21 mouse cellular contexts compared by ENCODE assay signal in the genomic region with DNA sequence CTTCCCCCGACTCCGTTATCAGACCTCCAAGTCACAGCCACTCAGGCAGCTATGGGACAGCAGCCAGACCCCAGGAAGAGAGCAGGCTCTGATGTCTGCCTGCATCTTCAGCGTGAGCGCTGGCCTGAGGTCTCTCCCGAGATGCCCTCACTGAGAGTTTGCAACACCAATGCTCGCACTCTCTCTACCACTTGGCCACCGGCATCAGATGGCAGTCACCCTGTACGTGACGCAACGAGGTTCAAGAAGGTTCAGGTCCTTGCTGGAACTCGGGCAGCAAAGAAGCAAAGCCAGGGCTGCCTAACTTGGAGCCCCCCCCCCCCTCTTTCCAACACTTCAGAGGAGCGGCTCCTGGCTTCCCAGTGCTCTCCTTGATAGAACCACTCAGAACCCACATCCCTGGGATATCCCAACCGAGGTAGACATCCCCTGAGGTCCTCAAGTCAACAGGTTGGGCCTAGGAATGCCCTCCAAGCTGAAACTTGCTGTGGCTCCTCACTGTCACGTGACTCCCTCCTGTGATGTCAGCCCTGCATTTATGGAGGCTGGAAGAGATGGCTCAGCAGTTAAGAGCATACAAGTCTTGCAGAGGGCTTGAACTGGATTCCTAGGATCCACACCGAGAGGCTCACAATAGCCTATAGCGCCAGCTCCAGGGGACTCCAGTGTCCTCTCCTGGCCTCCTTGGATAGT.
DNase-seq lines count a peak whose midpoint lies in the region; ATAC-seq and TF ChIP-seq lines count a peak whose summit lies in the region.
"Had no signal": no experiment of that assay in that cellular context is flagged by ENCODE, and none has a peak within 500 bp of the region (broad histone marks: within the 10 kb centered on the region; RNA-seq: fewer than 3 reads in every experiment).

No protein-coding gene starts in this region.

- in situ Hi-C loops in CH12.LX (cut with MboI; ENCODE audit: low pct_ligation_motif_present, low pct_unique_long_range_greater_than_20kb, low sequenced_read_pairs) = no loop called here

- no peaks in the 10 kb centered on the region for H3K79me2 ChIP-seq in CH12.LX (replicated peaks; ENCODE audit: control insufficient read depth, extremely low read depth, insufficient read depth, poor library complexity, severe bottlenecking)

- H3K9me3 ChIP-seq in CH12.LX (replicated peaks; ENCODE audit: low read length) = no peaks in the 10 kb centered on the region
- H3K9me3 ChIP-seq: forebrain, embryonic 15.5 days; kidney, embryonic 15.5 days; limb, embryonic 13.5 days; midbrain, embryonic 10.5 days had no signal

- 0 out of 2 replicates have a peak, but pooled peaks cover under 1% of the 10 kb centered on the region for H3K4me1 ChIP-seq in lung, adult 2 months (ENCODE audit: control insufficient read depth, insufficient read depth, low read length)
- H3K4me1 ChIP-seq in CH12.LX (ENCODE audit: control insufficient read depth in 1 of 2, insufficient read depth in 2 of 2) = no peaks in the 10 kb centered on the region
- H3K4me1 ChIP-seq: forebrain, embryonic 15.5 days had no signal

- no peaks in the 10 kb centered on the region for H3K36me3 ChIP-seq in CH12.LX (replicated peaks in 1 of 2; ENCODE audit: control insufficient read depth in 1 of 2, insufficient read depth in 1 of 2, low read length in 1 of 2)
- H3K36me3 ChIP-seq: forebrain, embryonic 15.5 days; kidney, embryonic 15.5 days; limb, embryonic 13.5 days; midbrain, embryonic 10.5 days had no signal

- no peak for TF ChIP-seq RAD21 in CH12.LX (IDR thresholded peaks at IDR 0.05; ENCODE audit: low read depth, low read length)

- no peak overlapping the region for H3K4me3 ChIP-seq in lung, adult 2 months (replicated peaks; ENCODE audit: extremely low read depth, low read depth, low read length)
- H3K4me3 ChIP-seq in CH12.LX (replicated peaks in 1 of 3; ENCODE audit: low read depth in 2 of 3, low read length in 2 of 3, poor library complexity in 1 of 3) = no peak overlapping the region
- H3K4me3 ChIP-seq: forebrain, embryonic 15.5 days; kidney, embryonic 15.5 days; limb, embryonic 13.5 days; midbrain, embryonic 10.5 days had no signal

- dilution Hi-C loops in CH12.LX (cut with MboI; ENCODE audit: extremely low pct_ligation_motif_present, extremely low pct_unique_long_range_greater_than_20kb, low sequenced_read_pairs) = no loop called here

- peaks cover 84% of the 10 kb centered on the region for H3K27me3 ChIP-seq in CH12.LX (replicated peaks)
- H3K27me3 ChIP-seq: forebrain, embryonic 15.5 days had no signal

- no peak for TF ChIP-seq CTCF in lung, adult 2 months (IDR thresholded peaks at IDR 0.05; ENCODE audit: insufficient read depth, low read length)
- no peak for TF ChIP-seq CTCF in CH12.LX (conservative IDR thresholded peaks at IDR 0.05 in 1 of 2, IDR thresholded peaks at IDR 0.05 in 1 of 2; ENCODE audit: low read depth in 2 of 2, low read length in 2 of 2)

- intact Hi-C loops in heart, postnatal 10 days (cut with DNase I) = no loop called here

- no peak overlapping the region for H3K27ac ChIP-seq in CH12.LX (ENCODE audit: insufficient read depth, low read depth)
- H3K27ac ChIP-seq: forebrain, embryonic 15.5 days; hindbrain, postnatal 0 days; kidney, embryonic 15.5 days; limb, embryonic 13.5 days; liver, embryonic 14.5 days; midbrain, embryonic 10.5 days had no signal

- ATAC-seq in megakaryocyte-erythroid progenitor cell, adult 5-6 weeks (replicated peaks; ENCODE audit: low FRiP score, low TSS enrichment, poor library complexity, severe bottlenecking) = 0 out of 2 replicates have a peak, but pooled peaks have one; percentile 37
- ATAC-seq: forebrain, embryonic 15.5 days; hindbrain, postnatal 0 days; intestine, postnatal 0 days; midbrain, embryonic 16.5 days had no signal

- 65% methylated on average over 16 of the region's 16 CpGs for WGBS in lung, adult 2 months

- TF ChIP-seq EP300 in CH12.LX (IDR thresholded peaks at IDR 0.05; ENCODE audit: low read length) = no peak

- DNase-seq in lung, adult 18-20 months = peak; percentile 31 to 54
- no peak for DNase-seq in lung, adult 2 months
- DNase-seq in CH12.LX (ENCODE audit: extremely low read depth) (no peak), R1 (ENCODE audit: low read depth, low spot score) (peak; percentile 27)
- no peak for DNase-seq in heart, postnatal 10 days
- no peak for DNase-seq in thymus, postnatal 14 days
- DNase-seq: adrenal gland, adult 2 months; B cell, adult 2 months; cerebellum, adult 8-10 months; kidney, postnatal 4 days; lung, postnatal 4 days had no signal

- TF ChIP-seq POLR2A in lung, adult 2 months (IDR thresholded peaks at IDR 0.05; ENCODE audit: borderline replicate concordance, extremely low read depth, low read depth, low read length) = no peak
- TF ChIP-seq POLR2A in CH12.LX (IDR thresholded peaks at IDR 0.05; ENCODE audit: low read depth, low read length) = no peak

- no peak overlapping the region for H3K9ac ChIP-seq in CH12.LX (ENCODE audit: insufficient read depth, low read depth)
- H3K9ac ChIP-seq: forebrain, embryonic 15.5 days; kidney, embryonic 15.5 days; limb, embryonic 13.5 days; liver, embryonic 14.5 days had no signal

- no peak overlapping the region for H3K4me2 ChIP-seq in CH12.LX (ENCODE audit: insufficient read depth, low read depth, poor library complexity, severe bottlenecking)
- H3K4me2 ChIP-seq: forebrain, embryonic 15.5 days; heart, embryonic 11.5 days; kidney, embryonic 15.5 days; limb, embryonic 13.5 days had no signal

TF ChIP-seq in CH12.LX, 34 proteins besides CTCF, POLR2A, EP300 and RAD21:
- TF ChIP-seq JUND (conservative IDR thresholded peaks at IDR 0.05; ENCODE audit: low read depth, low read length) (no peak), USF1 (IDR thresholded peaks at IDR 0.05; ENCODE audit: low read depth, low read length) (peak; percentile 18; the same call in 1 of the 2 replicates), KAT2A (IDR thresholded peaks at IDR 0.05; ENCODE audit: insufficient replicate concordance, low read length) (no peak)
TF ChIP-seq in CH12.LX: peak in this region for 1.

Comparison
In these comparisons a context has a peak if more than half of its experiments do, and no peak if none do; other contexts are left out.
1. DNase-seq: peak in lung, adult 18-20 months (2 of 2) and R1 (single experiment); none in lung, adult 2 months (single experiment), CH12.LX (single experiment), heart, postnatal 10 days (0 of 2) and thymus, postnatal 14 days (single experiment).